9 mouse cellular contexts compared by ENCODE assay signal in genomic region chr15:10980712-10981111, GRCm38 (mm10). TPM values are rescaled to one million over a fixed set of nuclear protein-coding genes. Genes with fewer than 3 reads are reported as not detected.
DNase-seq lines count a peak whose midpoint lies in the region; ATAC-seq lines count a peak whose summit lies in the region.
"Had no signal": no experiment of that assay in that cellular context is flagged by ENCODE, and none has a peak within 500 bp of the region (broad histone marks: within the 10 kb centered on the region; RNA-seq: fewer than 3 reads in every experiment).

No protein-coding gene starts in this region.

- no peaks in the 10 kb centered on the region for H3K27me3 ChIP-seq in lung, embryonic 15.5 days
- H3K27me3 ChIP-seq in forebrain, embryonic 14.5 days (replicated peaks; ENCODE audit: control insufficient read depth, insufficient read depth, low read length) = no peaks in the 10 kb centered on the region
- H3K27me3 ChIP-seq in limb, embryonic 15.5 days = no peaks in the 10 kb centered on the region
- no peaks in the 10 kb centered on the region for H3K27me3 ChIP-seq in stomach, embryonic 15.5 days (replicated peaks)

- DNase-seq in lung, postnatal 36 days = no peak
- no peak for DNase-seq in forebrain, embryonic 14.5 days (ENCODE audit: low spot score)
- no peak for DNase-seq in left cerebral cortex, postnatal 14 days (ENCODE audit: low spot score in 2 of 2)
- DNase-seq in cerebellum, adult 11-12 months = no peak

- H3K27ac ChIP-seq in lung, embryonic 15.5 days = no peak overlapping the region
- H3K27ac ChIP-seq in forebrain, embryonic 14.5 days (ENCODE audit: low read depth, low read length) = no peak overlapping the region
- H3K27ac ChIP-seq in limb, embryonic 15.5 days = no peak overlapping the region
- no peak overlapping the region for H3K27ac ChIP-seq in stomach, embryonic 15.5 days

- H3K9me3 ChIP-seq in lung, embryonic 15.5 days = no peaks in the 10 kb centered on the region
- no peaks in the 10 kb centered on the region for H3K9me3 ChIP-seq in forebrain, embryonic 14.5 days (replicated peaks; ENCODE audit: control insufficient read depth, low read length)
- no peaks in the 10 kb centered on the region for H3K9me3 ChIP-seq in limb, embryonic 15.5 days
- no peaks in the 10 kb centered on the region for H3K9me3 ChIP-seq in stomach, embryonic 15.5 days

- no peaks in the 10 kb centered on the region for H3K36me3 ChIP-seq in lung, embryonic 15.5 days
- H3K36me3 ChIP-seq in forebrain, embryonic 14.5 days (ENCODE audit: control insufficient read depth, insufficient read depth, low read length) = no peaks in the 10 kb centered on the region
- H3K36me3 ChIP-seq in limb, embryonic 15.5 days = 0 out of 2 replicates have a peak, but pooled peaks cover 5% of the 10 kb centered on the region
- no peaks in the 10 kb centered on the region for H3K36me3 ChIP-seq in stomach, embryonic 15.5 days

- peak overlapping the region; percentile 69 for H3K4me2 ChIP-seq in lung, embryonic 15.5 days
- peak overlapping the region; percentile 66; the same call in 1 of the 2 replicates for H3K4me2 ChIP-seq in forebrain, embryonic 14.5 days (ENCODE audit: low read length)
- peak overlapping the region; percentile 63 for H3K4me2 ChIP-seq in limb, embryonic 15.5 days
- peak overlapping the region; percentile 62; the same call in 1 of the 2 replicates for H3K4me2 ChIP-seq in stomach, embryonic 15.5 days

- intact Hi-C loops in left cerebral cortex, postnatal 14 days (cut with DNase I) = loop anchor here (2.0 to 10.0 kb wide), 2 partner anchors 60 to 496 kb away; partner anchors contain the start of genes Brix1 and Rad1

- peak overlapping the region; percentile 80; the same call in 1 of the 2 replicates for H3K4me3 ChIP-seq in lung, embryonic 15.5 days
- no peak overlapping the region for H3K4me3 ChIP-seq in forebrain, embryonic 14.5 days (ENCODE audit: low read depth, low read length)
- peak overlapping the region; percentile 81 for H3K4me3 ChIP-seq in limb, embryonic 15.5 days
- peak overlapping the region; percentile 63; the same call in 1 of the 2 replicates for H3K4me3 ChIP-seq in stomach, embryonic 15.5 days (replicated peaks)

- H3K4me1 ChIP-seq in lung, embryonic 15.5 days = peaks cover 10% of the 10 kb centered on the region; the same call in 1 of the 2 replicates
- H3K4me1 ChIP-seq in forebrain, embryonic 14.5 days (ENCODE audit: control insufficient read depth, insufficient read depth, low read length) = no peaks in the 10 kb centered on the region
- peaks cover 11% of the 10 kb centered on the region for H3K4me1 ChIP-seq in limb, embryonic 15.5 days
- H3K4me1 ChIP-seq in stomach, embryonic 15.5 days = 0 out of 2 replicates have a peak, but pooled peaks cover 4% of the 10 kb centered on the region

- WGBS in lung, embryonic 15.5 days = 45% methylated on average over 2 of the region's 2 CpGs
- WGBS in forebrain, embryonic 14.5 days = 61% methylated on average over 2 of the region's 2 CpGs
- 54% methylated on average over 2 of the region's 2 CpGs for WGBS in limb, embryonic 15.5 days
- 46% methylated on average over 2 of the region's 2 CpGs for WGBS in stomach, embryonic 15.5 days

- H3K9ac ChIP-seq in lung, embryonic 15.5 days = no peak overlapping the region
- H3K9ac ChIP-seq in forebrain, embryonic 14.5 days (ENCODE audit: low read length) = peak overlapping the region; percentile 74; the same call in 1 of the 2 replicates
- no peak overlapping the region for H3K9ac ChIP-seq in limb, embryonic 15.5 days
- H3K9ac ChIP-seq in stomach, embryonic 15.5 days = no peak overlapping the region

- no peak for ATAC-seq in lung, embryonic 15.5 days (ENCODE audit: borderline replicate concordance, extremely low read depth, low FRiP score, low TSS enrichment)
- no peak for ATAC-seq in forebrain, embryonic 14.5 days
- no peak for ATAC-seq in limb, embryonic 15.5 days (ENCODE audit: insufficient number of reproducible peaks, low FRiP score, low TSS enrichment, low read depth)
- no peak for ATAC-seq in stomach, embryonic 15.5 days (ENCODE audit: insufficient read depth, low FRiP score, low read depth)

RNA-seq across cellular contexts. Expression of gene Amacr, which starts 0.8 kb away (rescaled TPM):
- 13.3 and 14.9 TPM in 2 replicates for polyA plus RNA-seq in lung, embryonic 15.5 days (2015; fragmentation: Nextera tagmentation; extraction: Ambion mirVana)
- 11.4 and 12.9 TPM in 2 replicates for polyA plus RNA-seq in forebrain, embryonic 14.5 days (2014; fragmentation: Nextera tagmentation; extraction: Ambion mirVana)
- 19.2 and 25.4 TPM in 2 replicates for polyA plus RNA-seq in limb, embryonic 15.5 days (2015; fragmentation: Nextera tagmentation; extraction: Ambion mirVana)
- 15.4 and 21.6 TPM in 2 replicates for polyA plus RNA-seq in stomach, embryonic 15.5 days (2015; fragmentation: Nextera tagmentation; extraction: Ambion mirVana)
- total RNA-seq in left cerebral cortex, postnatal 14 days (2021) = 10 to 100 TPM in 1 of 2 experiments, 1 to 10 TPM in 1; 8.3 to 10.2 TPM

RNA-seq across cellular contexts. Expression of gene Slc45a2, which starts 19.8 kb away (rescaled TPM):
- polyA plus RNA-seq in lung, embryonic 15.5 days (2015; fragmentation: Nextera tagmentation; extraction: Ambion mirVana) = not detected in 2 replicates
- 0.07 TPM in 1 of 2 replicates, not detected in the other for polyA plus RNA-seq in forebrain, embryonic 14.5 days (2014; fragmentation: Nextera tagmentation; extraction: Ambion mirVana)
- polyA plus RNA-seq in limb, embryonic 15.5 days (2015; fragmentation: Nextera tagmentation; extraction: Ambion mirVana) = 0.50 and 0.62 TPM in 2 replicates
- polyA plus RNA-seq in stomach, embryonic 15.5 days (2015; fragmentation: Nextera tagmentation; extraction: Ambion mirVana) = 0.05 TPM in 1 of 2 replicates, not detected in the other
- not detected for total RNA-seq in left cerebral cortex, postnatal 14 days (2021)
- total RNA-seq: common myeloid progenitor, adult 5-6 weeks; heart, adult 18-20 months had no signal

RNA-seq across cellular contexts. Expression of gene C1qtnf3, which starts 28.6 kb away (rescaled TPM):
- 2.0 and 3.0 TPM in 2 replicates for polyA plus RNA-seq in lung, embryonic 15.5 days (2015; fragmentation: Nextera tagmentation; extraction: Ambion mirVana)
- 0.15 and 0.23 TPM in 2 replicates for polyA plus RNA-seq in forebrain, embryonic 14.5 days (2014; fragmentation: Nextera tagmentation; extraction: Ambion mirVana)
- polyA plus RNA-seq in limb, embryonic 15.5 days (2015; fragmentation: Nextera tagmentation; extraction: Ambion mirVana) = 167 and 188 TPM in 2 replicates
- polyA plus RNA-seq in stomach, embryonic 15.5 days (2015; fragmentation: Nextera tagmentation; extraction: Ambion mirVana) = 1.4 and 2.0 TPM in 2 replicates
- total RNA-seq in left cerebral cortex, postnatal 14 days (2021) = under 1 TPM; 0.19 to 0.33 TPM
- total RNA-seq: common myeloid progenitor, adult 5-6 weeks; heart, adult 18-20 months had no signal

RNA-seq across cellular contexts. Expression of gene Rxfp3, which starts 57.1 kb away (rescaled TPM):
- polyA plus RNA-seq in lung, embryonic 15.5 days (2015; fragmentation: Nextera tagmentation; extraction: Ambion mirVana) = 0.04 and 0.05 TPM in 2 replicates
- polyA plus RNA-seq in forebrain, embryonic 14.5 days (2014; fragmentation: Nextera tagmentation; extraction: Ambion mirVana) = 1.2 TPM in 2 replicates
- 0.50 and 0.74 TPM in 2 replicates for polyA plus RNA-seq in limb, embryonic 15.5 days (2015; fragmentation: Nextera tagmentation; extraction: Ambion mirVana)
- 0.03 TPM in 1 of 2 replicates, not detected in the other for polyA plus RNA-seq in stomach, embryonic 15.5 days (2015; fragmentation: Nextera tagmentation; extraction: Ambion mirVana)
- total RNA-seq in left cerebral cortex, postnatal 14 days (2021) = 1 to 10 TPM; 3.7 to 4.7 TPM
- total RNA-seq: common myeloid progenitor, adult 5-6 weeks had no signal

Comparison
In these comparisons a context has a peak if more than half of its experiments do, and no peak if none do; other contexts are left out.
1. RNA of gene C1qtnf3, which starts 28.6 kb away (polyA plus RNA-seq): 167 to 188 TPM in limb, embryonic 15.5 days; 2.0 to 3.0 TPM in lung, embryonic 15.5 days, 1.4 to 2.0 TPM in stomach, embryonic 15.5 days and 0.15 to 0.23 TPM in forebrain, embryonic 14.5 days; every median in the first group is over 10 times any median in the second.
2. Peak in every context shown above with its lines, with median percentiles within 50 percentile points of each other: H3K4me2 ChIP-seq.